Mouse (Mus musculus) heart, embryonic 16.5 days (tissue): ENCODE results near the gene Enpp1. TPM values are rescaled to one million over a fixed set of nuclear protein-coding genes. Genes with fewer than 3 reads are reported as not detected.

ENCODE experiments used
- ATAC-seq: fragments of 200-750 bp; cut with Nextera tagmentation; replicated peaks from 2 replicates; pipeline ENCODE4 v1.8.0; 2017; ENCODE audit warnings: moderate number of reproducible peaks; ENCODE audit not compliant: insufficient read depth, low FRiP score; ENCODE audit errors: extremely low read depth
- H3K27ac ChIP-seq: fragments of 300-500 bp; sonication (generic); 2 replicates; pipeline ENCODE4 v1.5.1; 2014; ENCODE audit warnings: mild to moderate bottlenecking, low read length, control low read depth, moderate library complexity
- H3K27me3 ChIP-seq: fragments of 300-500 bp; sonication (generic); 2 replicates; pipeline ENCODE4 v1.6.1; 2014; ENCODE audit warnings: low read length, mixed read lengths; ENCODE audit not compliant: control insufficient read depth, insufficient read depth
- H3K36me3 ChIP-seq: fragments of 300-500 bp; sonication (generic); 2 replicates; pipeline ENCODE4 v1.6.1; 2014; ENCODE audit not compliant: control insufficient read depth, insufficient read depth
- H3K4me1 ChIP-seq: fragments of 300-500 bp; sonication (generic); 2 replicates; pipeline ENCODE4 v1.6.1; 2014; ENCODE audit warnings: low read length, mixed read lengths; ENCODE audit not compliant: control insufficient read depth, insufficient read depth
- H3K4me2 ChIP-seq: fragments of 300-500 bp; sonication (generic); 2 replicates; pipeline ENCODE4 v1.6.1; 2014; ENCODE audit warnings: low read depth, mild to moderate bottlenecking, control low read depth, low read length
- H3K4me3 ChIP-seq: fragments of 300-500 bp; sonication (generic); 2 replicates; pipeline ENCODE4 v1.5.1; 2014; ENCODE audit warnings: mild to moderate bottlenecking, control low read depth, low read length
- H3K9ac ChIP-seq: fragments of 300-500 bp; sonication (generic); 2 replicates; pipeline ENCODE4 v1.6.1; 2014; ENCODE audit warnings: low read length, control low read depth
- H3K9me3 ChIP-seq: fragments of 300-500 bp; sonication (generic); replicated peaks from 2 replicates; pipeline ENCODE4 v1.6.1; 2016; ENCODE audit warnings: low read length; ENCODE audit not compliant: control insufficient read depth
- WGBS: fragments of 180-500 bp; shearing (Covaris S2); extraction: QIAGEN DNeasy Blood & Tissue Kit; methylation state at CpG from one replicate; pipeline ENCODE4 v1.1.7; 2014; 5-methylcytosine and 5-hydroxymethylcytosine counted together
- polyA plus RNA-seq: library from polyadenylated mRNA; unstranded; fragments of >200 nt; fragmentation: Nextera tagmentation; extraction: Ambion mirVana; gene quantifications from 2 replicates; pipeline ENCODE4 v1.2.1, GENCODE M21; 2015

Gene Enpp1
- polyA plus RNA-seq, 1 experiment from 2014 or later: 3.9 TPM

GRCm38 (mm10) chr10:24599802-24600201 is 112.2 kb downstream of the Enpp1 start:
- no peak for ATAC-seq
- no peak overlapping the region for H3K9ac ChIP-seq
- H3K9me3 ChIP-seq: no peaks in the 10 kb centered on the region
- WGBS: 61% methylated on average over 5 of the region's 5 CpGs
- H3K36me3 ChIP-seq: no peaks in the 10 kb centered on the region
- H3K27me3 ChIP-seq: no peaks in the 10 kb centered on the region
- no peak overlapping the region for H3K4me3 ChIP-seq
- peaks cover 10% of the 10 kb centered on the region for H3K4me1 ChIP-seq
- H3K27ac ChIP-seq: no peak overlapping the region
- H3K4me2 ChIP-seq: no peak overlapping the region

DNA sequence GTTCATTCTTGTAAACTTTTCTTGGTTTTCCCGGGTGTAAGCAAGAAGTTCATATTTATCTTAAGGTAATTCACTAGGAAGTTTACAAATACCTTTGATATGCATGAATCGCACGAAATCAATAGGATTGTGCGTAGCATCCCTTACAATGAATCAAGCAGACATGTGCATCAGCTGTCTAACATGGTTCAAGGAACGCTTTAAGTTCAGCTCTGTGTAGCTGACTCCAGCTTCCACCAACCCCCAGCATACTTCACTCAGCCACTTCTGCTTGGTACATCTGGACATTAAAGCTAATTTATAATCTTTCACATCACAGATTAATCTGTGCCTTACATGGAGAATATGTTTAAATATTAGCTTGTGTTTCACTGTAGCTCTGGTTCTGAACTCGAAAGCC is 113.3 kb downstream of the Enpp1 start:
- no peaks in the 10 kb centered on the region for H3K36me3 ChIP-seq

GRCm38 (mm10) chr10:24597789-24598188 is 114.2 kb downstream of the Enpp1 start:
- H3K9me3 ChIP-seq: no peaks in the 10 kb centered on the region
- H3K27ac ChIP-seq: peak overlapping the region; percentile 96
- H3K9ac ChIP-seq: peak overlapping the region; percentile 88
- peak overlapping the region; percentile 75 for H3K4me3 ChIP-seq
- ATAC-seq: no peak
- H3K36me3 ChIP-seq: no peaks in the 10 kb centered on the region
- whole genome bisulfite sequencing: 63% methylated on average over 4 of the region's 4 CpGs
- peak overlapping the region; percentile 76 for H3K4me2 ChIP-seq
- H3K27me3 ChIP-seq: no peaks in the 10 kb centered on the region
- H3K4me1 ChIP-seq: peaks cover 28% of the 10 kb centered on the region

More for the DNA sequence above, 113.3 kb downstream of the Enpp1 start:
- H3K4me1 ChIP-seq: peaks cover 20% of the 10 kb centered on the region
- H3K4me3 ChIP-seq: no peak overlapping the region
- no peak for ATAC-seq
- H3K9me3 ChIP-seq: no peaks in the 10 kb centered on the region
- WGBS: 92% methylated on average over 6 of the region's 6 CpGs
- no peak overlapping the region; the same call in 1 of the 2 replicates for H3K4me2 ChIP-seq
- H3K9ac ChIP-seq: no peak overlapping the region
- H3K27me3 ChIP-seq: no peaks in the 10 kb centered on the region
- H3K27ac ChIP-seq: no peak overlapping the region

DNA sequence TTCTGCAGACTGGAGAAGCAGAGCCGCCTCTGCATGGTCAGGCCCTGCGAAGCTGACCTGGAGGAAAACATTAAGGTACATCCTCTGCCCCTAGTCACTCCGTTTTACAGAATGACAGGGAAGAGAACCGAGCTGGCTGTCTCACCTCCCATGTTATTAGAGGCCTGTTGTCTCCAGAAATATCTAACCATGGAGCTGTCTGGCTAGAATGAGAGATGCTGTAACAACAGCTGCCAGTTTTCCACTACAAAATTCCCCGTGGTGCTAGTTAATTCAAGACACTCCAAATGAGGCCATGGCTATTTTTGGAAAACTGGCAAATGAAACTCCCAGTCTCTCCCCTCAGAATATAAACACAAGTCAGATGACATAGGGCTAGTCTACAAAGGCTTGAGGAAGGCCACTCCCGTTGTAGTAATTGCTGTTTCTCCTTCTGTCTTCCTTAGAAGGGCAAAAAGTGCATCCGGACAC is 115.1 kb downstream of the Enpp1 start:
- peaks cover 36% of the 10 kb centered on the region for H3K4me1 ChIP-seq
- no peak for ATAC-seq
- 26% methylated on average over 7 of the region's 7 CpGs for WGBS

DNA sequence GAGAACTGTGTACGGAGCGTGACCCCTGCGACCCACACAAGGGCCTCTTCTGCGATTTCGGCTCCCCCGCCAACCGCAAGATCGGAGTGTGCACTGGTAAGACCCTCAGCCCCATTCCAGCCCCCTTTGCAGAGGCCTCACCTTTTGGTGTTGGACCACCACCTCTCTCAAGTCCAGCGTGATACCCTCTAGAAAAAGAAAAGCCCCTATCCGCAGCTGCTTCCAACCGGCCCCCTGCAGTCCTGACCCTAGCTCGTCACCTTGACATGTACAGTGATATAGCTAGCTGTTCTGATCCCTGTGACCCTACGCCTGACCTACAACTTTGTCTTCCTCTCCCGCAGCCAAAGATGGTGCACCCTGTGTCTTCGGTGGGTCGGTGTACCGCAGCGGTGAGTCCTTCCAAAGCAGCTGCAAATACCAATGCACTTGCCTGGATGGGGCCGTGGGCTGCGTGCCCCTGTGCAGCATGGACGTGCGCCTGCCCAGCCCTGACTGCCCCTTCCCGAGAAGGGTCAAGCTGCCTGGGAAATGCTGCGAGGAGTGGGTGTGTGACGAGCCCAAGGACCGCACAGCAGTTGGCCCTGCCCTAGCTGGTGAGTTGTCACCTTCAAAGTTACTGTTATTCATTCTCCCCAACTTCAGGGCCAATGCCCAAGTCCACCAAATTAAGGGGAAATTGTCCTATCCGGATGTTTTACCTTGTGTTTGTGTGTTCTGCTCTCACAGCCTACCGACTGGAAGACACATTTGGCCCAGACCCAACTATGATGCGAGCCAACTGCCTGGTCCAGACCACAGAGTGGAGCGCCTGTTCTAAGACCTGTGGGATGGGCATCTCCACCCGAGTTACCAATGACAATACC is 115.7 kb downstream of the Enpp1 start:
- H3K4me3 ChIP-seq: peak overlapping the region; percentile 75
- peak overlapping the region; percentile 96 for H3K27ac ChIP-seq
- H3K4me1 ChIP-seq: peaks cover 42% of the 10 kb centered on the region
- no peaks in the 10 kb centered on the region for H3K36me3 ChIP-seq
- 0 out of 2 replicates have a peak, but pooled peaks have one; percentile 1 for ATAC-seq
- peak overlapping the region; percentile 76 for H3K4me2 ChIP-seq
- no peaks in the 10 kb centered on the region for H3K27me3 ChIP-seq
- H3K9me3 ChIP-seq: no peaks in the 10 kb centered on the region
- peak overlapping the region; percentile 88 for H3K9ac ChIP-seq
- 10% methylated on average over 31 of the region's 31 CpGs for WGBS

More for the DNA sequence above, 115.1 kb downstream of the Enpp1 start:
- Histone ChIP-seq H3K9me3 (no peaks in the 10 kb centered on the region), H3K36me3 (no peaks in the 10 kb centered on the region), H3K4me2 (peak overlapping the region; percentile 76), H3K27me3 (no peaks in the 10 kb centered on the region), H3K27ac (peak overlapping the region; percentile 96), H3K9ac (peak overlapping the region; percentile 88), H3K4me3 (peak overlapping the region; percentile 75)

GRCm38 (mm10) chr10:24595250-24596002 is 116.5 kb downstream of the Enpp1 start, which contains the start of gene Ccn2:
TSS of gene Ccn2 (plus strand) at chr10:24595442.
- peak within 1 kb of the TSS; percentile 75 for H3K4me3 ChIP-seq
- peaks cover 47% of the 10 kb centered on the region for H3K4me1 ChIP-seq
- under 1% methylated on average over 49 of the region's 53 CpGs for WGBS
- no peaks in the 10 kb centered on the region for H3K27me3 ChIP-seq
- peak within 1 kb of the TSS; percentile 76 for H3K4me2 ChIP-seq
- H3K27ac ChIP-seq: peak within 1 kb of the TSS; percentile 96
- H3K36me3 ChIP-seq: no peaks in the 10 kb centered on the region
- no peaks in the 10 kb centered on the region for H3K9me3 ChIP-seq
- peak; percentile 79 for ATAC-seq
- peak within 1 kb of the TSS; percentile 88 for H3K9ac ChIP-seq

GRCm38 (mm10) chr10:24593556-24593955 is 118.4 kb downstream of the Enpp1 start:
- Histone ChIP-seq H3K27me3 (no peaks in the 10 kb centered on the region), H3K4me1 (peaks cover 47% of the 10 kb centered on the region), H3K4me2 (peak overlapping the region; percentile 76), H3K9ac (no peak overlapping the region), H3K9me3 (no peaks in the 10 kb centered on the region), H3K36me3 (no peaks in the 10 kb centered on the region), H3K4me3 (no peak overlapping the region), H3K27ac (peak overlapping the region; percentile 96)
- 51% methylated on average over 4 of the region's 4 CpGs for WGBS
- peak; percentile 66 for ATAC-seq

- no peak for ATAC-seq
- Histone ChIP-seq H3K4me1 (peaks cover 47% of the 10 kb centered on the region), H3K9me3 (no peaks in the 10 kb centered on the region), H3K27ac (peak overlapping the region; percentile 96), H3K4me3 (no peak overlapping the region), H3K36me3 (no peaks in the 10 kb centered on the region), H3K9ac (peak overlapping the region; percentile 6; the same call in 1 of the 2 replicates), H3K27me3 (no peaks in the 10 kb centered on the region), H3K4me2 (peak overlapping the region; percentile 23; the same call in 1 of the 2 replicates)
- 10% methylated on average over 7 of the region's 7 CpGs for WGBS
These were observed 119.0 kb downstream of the Enpp1 start for GRCm38 (mm10) chr10:24592969-24593368.
